Mouse (Mus musculus) MEL-GATA-1-ER (cell line): ENCODE measurements around the gene Srrm2.
A peak's percentile ranks its signal among the peaks of the same experiment; 100 is the strongest.
"Not testable (repeated sequence)": the region's sequence is repeated elsewhere in the genome, so short reads cannot be mapped to it uniquely, and the experiment has no call there.

Experiments used
- DNase-seq: peaks from one replicate; pipeline ENCODE4 v3.0.0-alpha.2; 2012; ENCODE audit warnings: low read depth; ENCODE audit errors: extremely low read depth

The Srrm2 gene

GRCm38 (mm10) chr17:23762976-23763375, 27.4 kb upstream of the Srrm2 start:
- no peak for DNase-seq

DNA sequence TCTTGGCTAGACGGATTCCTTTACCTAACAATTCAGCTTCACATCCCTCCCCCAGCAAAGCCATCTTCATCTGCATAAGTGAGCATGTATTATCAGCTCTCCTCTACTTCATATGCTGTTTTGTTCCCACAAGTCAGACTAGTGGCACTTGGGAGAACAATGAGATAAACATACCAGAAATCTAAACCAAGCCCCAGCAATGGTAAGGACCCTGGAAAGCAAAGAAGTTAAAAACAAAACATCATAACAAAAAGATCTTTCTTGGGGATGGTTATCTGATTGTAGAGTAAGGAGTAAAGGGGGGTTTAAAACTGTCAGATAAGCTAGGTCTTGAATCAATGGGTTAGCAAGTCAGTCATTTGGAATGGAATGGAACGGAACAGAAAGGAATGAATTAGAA, 19.8 kb upstream of the Srrm2 start:
- DNase-seq, result no peak

GRCm38 (mm10) chr17:23770896-23771283, 19.4 kb upstream of the Srrm2 start:
- DNase-seq, result no peak

GRCm38 (mm10) chr17:23771284-23772218, 18.8 kb upstream of the Srrm2 start, which contains the start of gene Flywch1:
Gene Flywch1 (minus strand): TSS chr17:23771602.
- DNase-seq, result peak; percentile 95

DNA sequence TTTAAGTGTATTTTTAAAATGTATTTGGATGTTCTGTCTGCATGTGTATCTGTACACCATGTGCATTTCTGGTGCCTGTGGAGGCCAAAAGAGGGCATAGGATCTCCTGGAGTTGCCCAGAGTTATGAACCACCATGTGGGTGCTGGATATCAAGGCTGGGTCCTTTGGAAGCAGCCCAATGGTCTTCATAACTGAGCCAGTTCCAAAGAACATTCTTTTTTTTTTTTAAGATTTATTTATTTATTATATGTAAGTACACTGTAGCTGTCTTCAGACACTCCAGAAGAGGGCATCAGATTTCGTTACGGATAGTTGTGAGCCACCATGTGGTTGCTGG, 18.1 kb upstream of the Srrm2 start:
- DNase-seq, result not testable (repeated sequence)

DNA sequence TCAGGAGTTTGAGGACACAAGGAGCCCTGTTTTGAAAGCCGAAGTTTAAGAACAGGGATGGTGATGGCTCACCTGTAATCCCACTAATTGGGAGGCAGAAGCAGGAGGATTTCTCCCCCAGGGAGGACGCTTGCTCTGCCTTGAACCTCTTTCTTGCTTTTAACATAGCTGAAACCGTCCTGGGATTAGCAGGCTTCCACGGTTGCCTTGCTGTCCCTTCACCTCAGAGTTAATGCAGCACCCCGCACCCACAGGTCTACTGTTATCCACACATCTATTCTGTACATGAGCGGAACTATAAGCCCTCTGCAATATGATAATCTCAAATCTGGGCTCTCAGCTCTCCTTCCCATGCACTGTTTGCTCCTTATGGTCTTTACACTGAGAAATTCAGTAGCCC, 16.7 kb upstream of the Srrm2 start:
- no peak for DNase-seq

GRCm38 (mm10) chr17:23774090-23774489, 16.2 kb upstream of the Srrm2 start:
- DNase-seq, result no peak

GRCm38 (mm10) chr17:23776216-23776615, 14.1 kb upstream of the Srrm2 start:
- no peak for DNase-seq

DNA sequence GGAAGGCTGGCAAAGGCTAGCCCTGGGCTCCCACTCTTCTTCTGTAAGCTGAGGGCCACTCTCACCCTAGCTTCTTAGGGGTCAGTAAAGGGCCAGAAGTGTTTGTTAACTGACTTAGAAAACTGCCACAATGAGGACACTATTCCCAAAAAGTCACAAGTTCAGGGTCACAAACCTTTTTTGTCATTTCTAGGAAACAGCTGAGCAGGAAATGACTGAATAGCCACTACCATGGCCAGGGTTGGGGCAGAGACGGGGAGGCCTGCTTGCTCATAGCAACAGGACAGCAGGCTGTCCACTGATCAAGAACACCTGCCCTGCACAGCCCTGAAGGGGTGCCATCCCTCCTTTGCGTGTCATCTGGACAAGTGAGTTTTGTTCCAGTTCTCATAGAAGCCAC, 13.2 kb upstream of the Srrm2 start:
- DNase-seq, result no peak

GRCm38 (mm10) chr17:23778447-23778846, 11.9 kb upstream of the Srrm2 start:
- DNase-seq, result no peak

DNA sequence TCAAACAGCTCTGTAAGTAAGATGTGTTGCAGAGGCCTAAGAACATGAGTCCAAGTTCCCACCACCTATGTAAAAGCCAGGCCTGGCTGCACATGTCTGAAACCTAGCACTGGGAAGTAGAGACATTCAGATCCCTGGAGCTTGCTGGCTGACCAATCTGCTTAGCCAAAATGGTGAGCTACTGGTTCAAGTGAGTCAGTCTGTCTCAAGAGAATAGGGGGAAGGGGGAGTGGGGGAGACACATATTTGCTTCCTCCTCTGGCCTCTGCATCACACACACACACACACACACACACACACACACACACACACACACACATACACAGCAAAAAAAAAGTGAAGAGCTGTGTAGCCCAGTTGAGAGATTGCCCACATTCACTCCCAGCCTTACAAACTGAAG, 7.0 kb upstream of the Srrm2 start:
- no peak for DNase-seq

GRCm38 (mm10) chr17:23785561-23786471, 4.5 kb upstream of the Srrm2 start, which contains the start of gene Flywch2:
Gene Flywch2 (minus strand): TSS chr17:23786081.
- peak; percentile 76 for DNase-seq

DNA sequence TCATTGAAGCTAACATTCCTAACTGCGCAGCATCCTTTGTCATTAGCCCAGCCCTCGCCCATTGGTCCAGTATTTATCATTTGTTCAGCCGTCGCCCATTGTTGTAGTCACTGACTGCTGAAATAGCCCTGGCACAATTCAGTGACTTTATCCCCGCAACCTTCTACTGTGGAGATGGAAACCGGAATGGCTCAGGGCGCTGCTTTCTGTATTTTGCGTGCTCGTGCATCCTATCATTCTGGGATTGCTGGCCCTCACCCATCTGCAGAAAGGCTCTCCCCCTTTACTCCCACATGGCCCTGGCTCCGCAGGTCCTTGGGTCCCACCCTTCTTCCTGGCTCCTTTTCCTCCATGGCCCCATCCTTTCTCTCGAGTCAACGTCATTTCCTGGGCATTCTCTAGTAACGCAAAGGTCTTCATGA, 3.8 kb upstream of the Srrm2 start:
- DNase-seq, result peak; percentile 49

DNA sequence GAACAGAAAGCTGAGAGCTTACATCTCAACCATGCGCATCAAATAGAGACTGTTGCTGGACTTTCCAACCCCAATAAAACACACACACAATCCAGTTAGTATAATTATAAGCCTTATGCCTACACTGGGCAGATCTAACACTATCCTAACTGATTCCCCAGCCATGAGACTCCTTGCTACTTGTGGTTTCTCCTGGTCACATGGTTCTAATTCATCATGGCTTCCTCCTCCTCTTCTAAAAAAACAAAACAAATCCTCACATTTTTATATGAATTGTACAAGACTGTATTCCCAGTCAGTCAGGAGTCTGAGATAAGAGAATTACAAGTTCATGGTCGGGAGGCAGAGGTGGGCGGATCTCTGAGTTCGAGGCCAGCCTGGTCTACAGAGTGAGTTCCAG, 1.4 kb upstream of the Srrm2 start:
- no peak for DNase-seq

- peak; percentile 63 for DNase-seq
Observed at GRCm38 (mm10) chr17:23789749-23790268, 523 bp upstream of the Srrm2 start.

- DNase-seq, result no peak
Observed at GRCm38 (mm10) chr17:23791079-23791357, 686 bp downstream of the Srrm2 start.

DNA sequence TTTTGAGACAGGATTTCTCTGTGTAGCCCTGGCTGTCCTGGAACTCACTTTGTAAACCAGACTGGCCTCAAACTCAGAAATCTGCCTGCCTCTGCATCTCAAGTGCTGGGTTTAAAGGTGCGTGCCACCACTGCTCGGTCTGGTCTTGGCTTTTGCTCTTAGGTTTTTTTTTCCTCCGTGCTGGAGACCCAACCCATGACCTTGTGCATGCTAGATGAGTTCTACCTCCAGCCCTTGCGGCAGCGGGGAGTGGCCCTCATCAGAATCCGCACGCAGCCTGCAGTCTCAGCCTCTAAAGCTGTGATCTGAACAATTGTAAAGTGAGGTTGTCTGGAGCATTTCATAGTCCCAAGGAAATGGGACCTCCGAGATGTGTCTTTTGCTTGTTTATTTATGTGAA, 5.0 kb downstream of the Srrm2 start:
- no peak for DNase-seq

- DNase-seq, result no peak
Observed at GRCm38 (mm10) chr17:23797316-23797715, 7.0 kb downstream of the Srrm2 start.

DNA sequence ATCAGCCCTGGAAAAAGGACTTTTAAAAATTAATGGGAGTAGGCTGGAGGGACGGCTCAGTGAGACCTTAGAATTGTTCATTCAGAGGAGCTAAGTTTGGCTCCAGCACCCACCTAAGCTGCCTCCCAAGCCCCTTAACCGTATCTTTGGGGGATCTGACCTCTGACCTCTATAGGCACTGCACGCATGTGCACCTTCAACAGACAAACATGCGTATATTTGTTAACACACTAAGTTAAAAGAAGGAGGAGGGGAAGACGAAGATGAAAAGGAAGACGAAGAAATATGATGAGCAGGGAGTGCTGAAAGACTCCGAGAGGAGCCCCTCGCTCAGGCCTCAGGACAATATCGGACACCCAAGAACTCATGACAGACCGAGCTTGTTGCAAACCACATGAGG, 11.3 kb downstream of the Srrm2 start:
- no peak for DNase-seq

GRCm38 (mm10) chr17:23802746-23803365, 12.5 kb downstream of the Srrm2 start:
- peak; percentile 98 for DNase-seq

GRCm38 (mm10) chr17:23803366-23804041, 13.2 kb downstream of the Srrm2 start:
- no peak for DNase-seq
